Mouse (Mus musculus) thymus, adult 2 months (tissue): Measurements from ENCODE around the gene Hoxd4.

Experiments used
- CTCF ChIP-seq: fragments of 200-500 bp; IDR thresholded peaks from 2 replicates; pipeline ENCODE4 v1.5.1; 2012; ENCODE audit warnings: mild to moderate bottlenecking, control low read depth, low read length, moderate library complexity, borderline replicate concordance; ENCODE audit not compliant: control insufficient read depth, poor library complexity, insufficient read depth; ENCODE audit errors: extremely low read depth
- POLR2A ChIP-seq: fragments of 200-500 bp; IDR thresholded peaks from 2 replicates; pipeline ENCODE4 v1.6.1; 2012; ENCODE audit warnings: mild to moderate bottlenecking, low read length, control low read depth, moderate library complexity; ENCODE audit not compliant: control insufficient read depth, poor library complexity, insufficient read depth; ENCODE audit errors: extremely low read depth

- TF ChIP-seq CTCF (no peak), POLR2A (no peak)
These were observed 10.2 kb downstream of the Hoxd4 start for GRCm38 (mm10) chr2:74721882-74722281.
